Mouse (Mus musculus): Measurements from ENCODE around the gene Inpp5f. TPM values are rescaled to one million over a fixed set of nuclear protein-coding genes. Genes with fewer than 3 reads are reported as not detected.

Gene Inpp5f
- total and polyA plus RNA-seq, 3 experiments, result 9.5 to 14.3 TPM; not detected in 1

DNA sequence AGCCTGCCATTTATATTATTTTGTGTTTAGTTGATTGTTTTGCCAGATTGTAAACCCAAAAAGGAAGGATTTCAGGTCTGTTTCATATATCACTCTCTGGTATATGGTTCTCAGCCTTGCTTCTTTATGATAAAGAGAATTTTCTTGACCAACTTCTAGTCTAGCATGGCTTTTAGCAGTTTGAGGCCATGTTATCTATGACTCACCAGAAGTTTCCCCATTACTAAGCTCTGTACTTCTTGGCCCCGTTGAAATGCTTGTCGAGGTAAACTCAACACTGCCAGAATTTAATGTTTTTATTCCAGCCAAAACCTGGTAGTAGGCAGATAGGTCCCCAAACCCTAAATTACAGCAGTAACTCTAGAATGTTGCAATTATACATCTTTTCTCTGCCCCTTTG lies 132.8 kb downstream of the Inpp5f start:
- TF ChIP-seq JUND (IDR thresholded peaks at IDR 0.05; ENCODE audit: low read depth, low read length), result 0 out of 2 replicates have a peak, but pooled peaks have one; percentile 58
- TF ChIP-seq CHD1 (IDR thresholded peaks at IDR 0.05; ENCODE audit: low read depth, low read length), result no peak
- TF ChIP-seq GATA1 (IDR thresholded peaks at IDR 0.05; ENCODE audit: low read depth, low read length), result peak; percentile 62
- TF ChIP-seq TCF12 (IDR thresholded peaks at IDR 0.05; ENCODE audit: low read depth, low read length), result peak; percentile 48; the same call in 1 of the 2 replicates
- TF ChIP-seq MAX (IDR thresholded peaks at IDR 0.05; ENCODE audit: low read length), result 0 out of 2 replicates have a peak, but pooled peaks have one; percentile 29
- no peak for TF ChIP-seq USF1 (IDR thresholded peaks at IDR 0.05; ENCODE audit: low read depth, low read length)
- peak; percentile 44; the same call in 1 of the 2 replicates for TF ChIP-seq RCOR1 (IDR thresholded peaks at IDR 0.05; ENCODE audit: low read depth, low read length)
- peak; percentile 47 for TF ChIP-seq TAL1 (IDR thresholded peaks at IDR 0.05; ENCODE audit: low read length)
- peak; percentile 59 to 68 for TF ChIP-seq EP300 (IDR thresholded peaks at IDR 0.05; ENCODE audit: low read depth in 1 of 2, low read length in 2 of 2)
- no peak for TF ChIP-seq HCFC1 (IDR thresholded peaks at IDR 0.05; ENCODE audit: low read depth, low read length)
- DNase-seq (ENCODE audit: low read depth, low spot score), result peak; percentile 72
- Histone ChIP-seq H3K79me2 (ENCODE audit: control insufficient read depth, insufficient read depth, low read length, poor library complexity) (peaks cover 52% of the 10 kb centered on the region), H3K9ac (ENCODE audit: control insufficient read depth, low read depth, low read length, poor library complexity, severe bottlenecking) (peak overlapping the region; percentile 52), H3K27me3 (ENCODE audit: control insufficient read depth in 1 of 2, insufficient read depth in 2 of 2, low read length in 2 of 2) (no peaks in the 10 kb centered on the region), H3K27ac (ENCODE audit: control insufficient read depth, low read depth, low read length) (peak overlapping the region; percentile 76), H3K4me3 (ENCODE audit: control insufficient read depth in 1 of 2, insufficient read depth in 1 of 2, low read depth in 2 of 2, low read length in 2 of 2) (peak overlapping the region; percentile 34 to 72), H3K36me3 (ENCODE audit: control insufficient read depth in 1 of 2, insufficient read depth in 2 of 2, low read length in 2 of 2) (peaks cover 0 to 41% of the 10 kb centered on the region in 2 experiments; a peak in 2 of 4 replicates), H3K4me1 (ENCODE audit: control insufficient read depth in 1 of 2, insufficient read depth in 2 of 2, low read length in 2 of 2) (peaks cover 9 to 39% of the 10 kb centered on the region in 2 experiments), H3K9me3 (replicated peaks; ENCODE audit: insufficient read depth, low read length) (no peaks in the 10 kb centered on the region)

- DNase-seq (ENCODE audit: low read depth, low spot score), result peak; percentile 99
- Histone ChIP-seq H3K4me3 (ENCODE audit: control insufficient read depth in 1 of 2, insufficient read depth in 1 of 2, low read depth in 2 of 2, low read length in 2 of 2) (peak within 1 kb of the TSS; percentile 56 to 72), H3K9me3 (replicated peaks; ENCODE audit: insufficient read depth, low read length) (no peaks in the 10 kb centered on the region), H3K27me3 (ENCODE audit: control insufficient read depth in 1 of 2, insufficient read depth in 2 of 2, low read length in 2 of 2) (no peaks in the 10 kb centered on the region), H3K36me3 (ENCODE audit: control insufficient read depth in 1 of 2, insufficient read depth in 2 of 2, low read length in 2 of 2) (peaks cover 0 to 46% of the 10 kb centered on the region in 2 experiments; a peak in 3 of 4 replicates), H3K27ac (ENCODE audit: control insufficient read depth, low read depth, low read length) (peak within 1 kb of the TSS; percentile 76), H3K9ac (ENCODE audit: control insufficient read depth, low read depth, low read length, poor library complexity, severe bottlenecking) (peak within 1 kb of the TSS; percentile 84), H3K79me2 (ENCODE audit: control insufficient read depth, insufficient read depth, low read length, poor library complexity) (peaks cover 47% of the 10 kb centered on the region), H3K4me1 (ENCODE audit: control insufficient read depth in 1 of 2, insufficient read depth in 2 of 2, low read length in 2 of 2) (peaks cover 9 to 41% of the 10 kb centered on the region in 2 experiments)
- peak; percentile 93 for TF ChIP-seq ZMIZ1 (IDR thresholded peaks at IDR 0.05; ENCODE audit: low read depth, low read length)
- 0 out of 2 replicates have a peak, but pooled peaks have one; percentile 42 for TF ChIP-seq MAZ (IDR thresholded peaks at IDR 0.05; ENCODE audit: low read depth, low read length)
- TF ChIP-seq NRF1 (IDR thresholded peaks at IDR 0.05; ENCODE audit: insufficient read depth, low read depth, low read length, poor library complexity, severe bottlenecking), result peak; percentile 96
- peak; percentile 95 for TF ChIP-seq KAT2A (conservative IDR thresholded peaks at IDR 0.05; ENCODE audit: low read depth, low read length)
- no peak for TF ChIP-seq RAD21 (IDR thresholded peaks at IDR 0.05; ENCODE audit: low read depth, low read length)
- TF ChIP-seq POLR2AphosphoS2 (IDR thresholded peaks at IDR 0.05; ENCODE audit: low read length), result peak; percentile 98
- no peak for TF ChIP-seq TAL1 (IDR thresholded peaks at IDR 0.05; ENCODE audit: low read length)
- TF ChIP-seq MYB (IDR thresholded peaks at IDR 0.05; ENCODE audit: low read depth, low read length), result peak; percentile 38; the same call in 1 of the 2 replicates
- TF ChIP-seq NELFE (IDR thresholded peaks at IDR 0.05; ENCODE audit: low read depth, low read length), result peak; percentile 100
- peak; percentile 90 for TF ChIP-seq TBP (IDR thresholded peaks at IDR 0.05; ENCODE audit: low read depth, low read length)
- TF ChIP-seq HCFC1 (IDR thresholded peaks at IDR 0.05; ENCODE audit: low read depth, low read length), result peak; percentile 99
- TF ChIP-seq USF1 (IDR thresholded peaks at IDR 0.05; ENCODE audit: low read depth, low read length), result peak; percentile 100
- peak; percentile 100 for TF ChIP-seq CHD2 (IDR thresholded peaks at IDR 0.05; ENCODE audit: low read length)
- peak; percentile 62 for TF ChIP-seq TCF12 (IDR thresholded peaks at IDR 0.05; ENCODE audit: low read depth, low read length)
- TF ChIP-seq EP300 (IDR thresholded peaks at IDR 0.05; ENCODE audit: low read depth in 1 of 2, low read length in 2 of 2), result peak in 1 of 2 experiments; percentile 16; a peak in 1 of 4 replicates
- TF ChIP-seq ETS1 (IDR thresholded peaks at IDR 0.05; ENCODE audit: low read depth, low read length), result peak; percentile 28; the same call in 1 of the 2 replicates
- TF ChIP-seq ELF1 (IDR thresholded peaks at IDR 0.05; ENCODE audit: low read depth, low read length), result peak; percentile 99
- TF ChIP-seq USF2 (IDR thresholded peaks at IDR 0.05; ENCODE audit: borderline replicate concordance in 1 of 2, insufficient read depth in 1 of 2, low read depth in 1 of 2, low read length in 2 of 2), result peak; percentile 93 to 96
- TF ChIP-seq ZNF384 (IDR thresholded peaks at IDR 0.05; ENCODE audit: low read depth, low read length), result no peak
- peak; percentile 62; the same call in 1 of the 2 replicates for TF ChIP-seq MYC (IDR thresholded peaks at IDR 0.05; ENCODE audit: low read depth, low read length)
- TF ChIP-seq CHD1 (IDR thresholded peaks at IDR 0.05; ENCODE audit: low read depth, low read length), result no peak
- TF ChIP-seq POLR2AphosphoS5 (IDR thresholded peaks at IDR 0.05; ENCODE audit: borderline replicate concordance, low read depth, low read length), result no peak
- TF ChIP-seq POLR2A (IDR thresholded peaks at IDR 0.05; ENCODE audit: control insufficient read depth in 1 of 2, insufficient read depth in 1 of 2, low read depth in 1 of 2, low read length in 2 of 2, poor library complexity in 1 of 2), result peak; percentile 93 to 99
Observed at GRCm38 (mm10) chr7:128744684-128745485, 133.8 kb downstream of the Inpp5f start, which contains the start of gene Sec23ip. Gene Sec23ip (plus strand): TSS chr7:128744943.
